Mouse (Mus musculus) NIH3T3 (cell line): ENCODE measurements around the gene Kmt5a.
"Not testable (repeated sequence)": the region's sequence is repeated elsewhere in the genome, so short reads cannot be mapped to it uniquely, and the experiment has no call there.

Source experiments
- DNase-seq: peaks from one replicate; pipeline ENCODE4 v3.0.0-alpha.2; 2012; ENCODE audit warnings: low read depth

The Kmt5a gene

GRCm38 (mm10) chr5:124483655-124484396 lies 44.1 kb downstream of the Kmt5a start:
- DNase-seq = no peak

- DNase-seq = no peak
Observed at GRCm38 (mm10) chr5:124485654-124486053, 45.9 kb downstream of the Kmt5a start.

GRCm38 (mm10) chr5:124488885-124489284 lies 49.2 kb downstream of the Kmt5a start:
- DNase-seq = peak; percentile 67

GRCm38 (mm10) chr5:124491732-124492131 lies 52.0 kb downstream of the Kmt5a start:
- no peak for DNase-seq

- DNase-seq = no peak
Observed at GRCm38 (mm10) chr5:124492618-124493017, 52.9 kb downstream of the Kmt5a start.

- no peak for DNase-seq
Observed at GRCm38 (mm10) chr5:124493455-124493854, 53.7 kb downstream of the Kmt5a start.

DNA sequence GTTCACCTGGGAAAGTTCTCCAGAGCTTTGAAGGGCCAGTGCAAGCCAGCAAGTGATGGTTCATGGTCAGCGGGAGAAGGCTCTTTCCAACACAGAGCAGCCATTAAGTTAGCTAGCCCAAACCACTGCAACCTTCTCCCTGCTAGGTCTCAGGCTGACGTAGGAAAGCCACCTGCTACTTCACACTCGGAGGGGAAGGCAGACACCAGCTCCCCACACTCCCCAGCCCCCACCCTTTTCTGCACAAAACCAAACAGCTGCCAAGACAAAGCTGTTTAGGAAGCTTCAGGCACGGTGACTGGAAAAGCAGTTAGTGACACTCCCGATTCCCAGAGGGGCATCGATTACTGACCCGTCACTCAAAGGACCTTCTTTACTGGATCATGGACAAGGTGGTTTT lies 55.8 kb downstream of the Kmt5a start:
- DNase-seq = no peak

- no peak for DNase-seq
Observed at GRCm38 (mm10) chr5:124496614-124497514, 57.1 kb downstream of the Kmt5a start.

DNA sequence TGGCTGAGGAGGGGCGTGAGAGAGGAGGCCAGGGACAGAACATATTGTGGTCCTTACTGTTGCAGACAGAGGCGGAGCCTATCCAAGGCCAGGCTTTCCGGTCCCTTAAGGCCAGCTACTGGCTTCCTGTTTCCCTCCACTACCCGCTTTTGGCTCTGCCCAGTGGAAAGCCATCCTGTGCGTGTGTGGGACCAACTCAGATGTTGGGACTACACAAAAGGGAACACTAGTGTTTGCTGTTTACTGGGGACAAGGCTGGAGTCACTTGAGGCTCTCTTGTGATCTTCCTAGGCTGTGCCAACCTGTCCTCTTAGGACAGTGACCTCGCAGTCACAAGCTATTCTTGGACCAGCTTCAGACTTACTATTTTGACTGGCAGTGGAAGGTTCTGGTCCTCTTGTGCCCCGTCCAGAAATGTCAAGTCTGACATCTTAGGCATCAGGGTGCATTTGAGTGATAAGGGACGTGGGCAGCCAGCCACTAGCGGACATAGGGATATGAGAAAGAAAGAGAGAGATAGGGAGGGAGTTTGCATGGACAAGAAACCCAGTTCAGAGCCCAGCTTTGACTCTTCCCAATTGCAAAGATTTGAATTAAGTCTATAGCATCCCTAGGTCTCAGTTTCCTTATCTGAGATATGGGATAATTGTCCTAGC lies 58.6 kb downstream of the Kmt5a start:
- no peak for DNase-seq

GRCm38 (mm10) chr5:124499001-124499400 lies 59.3 kb downstream of the Kmt5a start:
- no peak for DNase-seq

DNA sequence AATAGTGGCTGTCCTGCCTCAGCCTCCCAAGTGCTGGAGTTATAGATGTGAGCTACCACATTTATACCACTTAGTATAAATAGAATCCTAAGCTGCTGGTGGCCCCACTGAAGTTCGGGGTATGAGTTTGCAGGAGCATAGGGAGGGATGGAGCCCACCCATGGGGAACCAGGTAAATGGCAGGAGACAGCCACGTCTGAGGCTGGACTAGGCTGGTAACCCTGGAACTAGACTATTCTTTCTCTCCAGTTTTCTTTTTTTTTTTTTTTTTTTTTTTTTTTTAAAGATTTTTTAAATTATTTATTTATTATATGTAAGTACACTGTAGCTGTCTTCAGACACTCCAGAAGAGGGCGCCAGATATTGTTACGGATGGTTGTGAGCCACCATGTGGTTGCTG lies 60.3 kb downstream of the Kmt5a start:
- not testable (repeated sequence) for DNase-seq

- no peak for DNase-seq
Observed at GRCm38 (mm10) chr5:124500573-124500972, 60.8 kb downstream of the Kmt5a start.

DNA sequence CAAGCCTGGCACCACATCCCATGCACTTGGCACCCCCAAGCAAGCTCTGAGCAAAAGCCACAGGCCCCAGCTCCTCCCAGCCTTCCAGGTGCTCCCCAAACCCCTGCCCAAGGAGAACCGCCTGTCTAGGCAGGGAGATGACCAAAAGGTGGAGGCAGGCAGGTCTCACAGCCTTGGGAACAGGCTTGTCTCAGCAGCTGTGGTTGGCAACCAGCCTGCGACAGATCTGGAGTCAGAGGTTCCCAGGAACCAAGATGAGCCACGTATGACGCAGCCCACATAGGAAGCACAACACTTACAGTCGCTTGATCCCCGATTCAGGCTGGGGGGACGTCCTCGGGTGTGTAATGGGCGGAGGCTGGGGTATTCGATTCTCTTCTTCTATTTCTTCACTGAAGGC lies 61.8 kb downstream of the Kmt5a start:
- no peak for DNase-seq

DNA sequence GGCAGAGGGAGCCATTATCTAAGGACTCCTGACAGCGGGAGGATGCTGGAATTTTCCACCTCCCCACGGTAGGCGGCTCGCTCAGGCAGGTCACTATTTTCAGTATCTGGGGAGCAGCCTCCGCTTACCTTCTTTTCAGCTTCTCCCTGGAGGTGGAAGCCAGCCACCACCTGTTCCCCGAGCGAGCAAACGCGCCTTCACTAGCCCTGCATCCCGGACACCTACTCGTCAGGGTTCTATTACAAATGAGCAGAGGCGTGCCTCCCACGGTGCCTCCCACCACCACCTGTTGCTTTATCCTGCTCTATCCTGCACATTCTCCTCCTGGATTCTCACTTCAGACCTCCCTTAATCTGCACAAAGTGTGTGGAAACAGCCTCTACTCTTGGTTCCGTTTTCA lies 64.0 kb downstream of the Kmt5a start:
- no peak for DNase-seq

- no peak for DNase-seq
Observed at GRCm38 (mm10) chr5:124505235-124505634, 65.5 kb downstream of the Kmt5a start.

GRCm38 (mm10) chr5:124506731-124507359 lies 67.1 kb downstream of the Kmt5a start:
- DNase-seq = peak; percentile 73

GRCm38 (mm10) chr5:124509200-124509599 lies 69.5 kb downstream of the Kmt5a start:
- DNase-seq = no peak

- peak; percentile 92 for DNase-seq
Observed at GRCm38 (mm10) chr5:124509742-124510237, 70.1 kb downstream of the Kmt5a start.

DNA sequence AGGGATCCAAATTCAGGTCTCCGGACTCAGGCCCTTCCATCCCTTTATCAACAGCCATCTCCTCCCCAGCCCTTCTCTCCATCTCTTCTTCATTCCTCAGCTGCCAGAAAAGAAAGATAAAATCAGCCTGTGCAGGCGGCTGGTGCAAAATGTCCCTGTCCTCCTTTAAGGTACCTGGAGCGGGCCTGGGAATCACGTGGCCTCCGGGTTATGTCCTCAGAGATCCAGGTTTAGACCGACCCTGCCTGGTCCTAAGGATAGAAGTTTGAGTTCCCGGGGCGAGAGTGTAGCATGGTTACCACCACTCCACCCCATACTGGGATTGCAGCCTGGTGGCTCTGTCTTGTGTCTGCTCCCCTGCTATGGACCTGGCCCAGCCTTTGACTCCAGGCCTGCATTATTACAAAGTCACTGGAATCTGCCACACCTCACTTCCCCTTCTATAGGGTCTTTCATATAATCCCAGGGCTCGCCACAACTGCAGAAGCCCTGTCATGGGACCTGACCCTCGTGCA lies 70.9 kb downstream of the Kmt5a start:
- no peak for DNase-seq
